Comparison of ENCODE assay signal across 17 mouse cellular contexts in genomic region chr13:30653051-30653450, GRCm38 (mm10).
"Had no signal": no experiment of that assay in that cellular context is flagged by ENCODE, and none has a peak within 500 bp of the region (broad histone marks: within the 10 kb centered on the region; RNA-seq: fewer than 3 reads in every experiment).

No protein-coding gene starts in this region.

- H3K27me3 ChIP-seq: limb, embryonic 15.5 days; neural tube, embryonic 12.5 days; stomach, embryonic 15.5 days had no signal

- DNase-seq: kidney, adult 8-10 months; kidney, postnatal 25 days; layer of hippocampus, adult 9-11 months; left cerebral cortex, postnatal 4 days; liver, embryonic 13.5 days; lung, adult 2 months; lung, postnatal 10 days; lung, postnatal 4 days; midbrain, embryonic 14.5 days; right cerebral cortex, postnatal 14 days; thymus, adult 2 months; thymus, postnatal 25 days had no signal

- H3K9ac ChIP-seq: limb, embryonic 15.5 days; liver, embryonic 13.5 days; neural tube, embryonic 12.5 days; stomach, embryonic 15.5 days had no signal

- H3K9me3 ChIP-seq: limb, embryonic 15.5 days; liver, embryonic 13.5 days; midbrain, embryonic 10.5 days; neural tube, embryonic 12.5 days; stomach, embryonic 15.5 days had no signal

- H3K27ac ChIP-seq: limb, embryonic 15.5 days; liver, embryonic 13.5 days; midbrain, embryonic 10.5 days; neural tube, embryonic 12.5 days; stomach, embryonic 15.5 days had no signal

- H3K4me1 ChIP-seq: limb, embryonic 15.5 days; liver, embryonic 13.5 days; midbrain, embryonic 10.5 days; neural tube, embryonic 12.5 days; stomach, embryonic 15.5 days had no signal

- H3K4me2 ChIP-seq: limb, embryonic 15.5 days; liver, embryonic 13.5 days; neural tube, embryonic 12.5 days; stomach, embryonic 15.5 days had no signal

- H3K36me3 ChIP-seq: limb, embryonic 15.5 days; liver, embryonic 13.5 days; midbrain, embryonic 10.5 days; neural tube, embryonic 12.5 days; stomach, embryonic 15.5 days had no signal

- H3K4me3 ChIP-seq: limb, embryonic 15.5 days; liver, embryonic 13.5 days; midbrain, embryonic 10.5 days; neural tube, embryonic 12.5 days; stomach, embryonic 15.5 days had no signal

- ATAC-seq: intestine, postnatal 0 days had no signal
